Mouse (Mus musculus): ENCODE measurements around the gene Setdb1. TPM values are rescaled to one million over a fixed set of nuclear protein-coding genes. Genes with fewer than 3 reads are reported as not detected.

The Setdb1 gene
- 10.3 TPM for polyA plus RNA-seq (2015; fragmentation: Illumina TruSeq; extraction: RNeasy Lipid Tissue Mini Kit (QIAGEN cat#74804); ENCODE audit: insufficient read depth, low read depth, low replicate concordance)

DNA sequence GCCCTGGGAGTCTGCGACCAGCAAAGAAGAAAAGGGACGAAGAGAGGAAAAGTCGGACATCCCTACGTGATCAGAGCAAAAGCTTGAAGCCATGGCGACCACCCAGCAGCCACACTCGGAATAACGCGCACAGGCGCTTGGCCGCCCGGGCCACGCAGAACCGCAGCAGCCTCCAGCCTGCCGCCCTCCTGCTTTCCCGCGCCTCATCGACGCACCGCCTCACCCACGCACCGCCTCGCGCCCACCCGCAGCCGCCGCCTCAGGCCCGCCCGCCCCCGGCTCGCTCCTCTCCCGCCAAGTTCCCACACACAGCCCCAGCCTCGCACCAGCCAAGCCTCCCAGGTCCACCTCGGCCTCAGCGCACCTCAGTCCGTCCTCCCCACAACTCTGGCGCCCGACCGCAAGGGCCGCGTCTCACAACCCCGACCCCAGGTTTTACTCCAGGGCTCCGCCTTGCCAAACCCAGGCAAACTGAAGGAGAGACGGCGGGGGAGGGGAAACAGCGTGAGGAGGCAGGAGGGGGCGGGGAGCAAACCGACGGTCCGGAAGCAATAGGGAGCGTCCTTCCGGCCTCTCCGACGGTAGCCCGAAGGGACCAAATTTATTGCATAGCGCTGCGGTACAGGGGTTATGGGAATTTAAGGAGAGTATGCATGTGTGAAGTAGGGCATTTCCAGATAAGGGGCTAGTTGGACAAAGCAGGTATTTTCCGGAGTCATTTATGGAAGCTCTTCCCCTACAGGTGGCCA, at the start of gene Setdb1:
Gene Setdb1 (minus strand): TSS at position 502 of the 749 bp plus-strand sequence.

DNA sequence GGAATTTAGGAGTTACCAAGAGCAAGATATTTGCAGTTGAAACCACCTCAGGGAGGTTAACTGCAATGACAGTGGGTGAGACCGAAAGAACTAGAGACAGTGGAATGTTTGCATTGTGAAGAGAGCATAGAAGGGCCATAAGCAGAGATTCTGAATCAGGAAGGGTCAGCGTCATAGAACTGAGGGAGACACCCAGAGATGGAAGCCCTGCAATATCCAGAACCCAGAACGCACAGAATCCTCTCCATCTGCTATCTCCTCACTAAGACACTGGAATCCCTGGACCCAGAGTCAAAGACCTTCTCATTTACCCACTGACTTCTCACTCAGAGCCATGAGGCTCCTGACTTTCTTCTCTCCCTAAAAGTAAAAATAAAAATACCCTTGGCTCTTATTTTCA, 45.7 kb upstream of the Setdb1 start, which contains the start of gene 4930558C23Rik:
Gene 4930558C23Rik (minus strand): TSS at position 101 of the 400 bp plus-strand sequence.

DNA sequence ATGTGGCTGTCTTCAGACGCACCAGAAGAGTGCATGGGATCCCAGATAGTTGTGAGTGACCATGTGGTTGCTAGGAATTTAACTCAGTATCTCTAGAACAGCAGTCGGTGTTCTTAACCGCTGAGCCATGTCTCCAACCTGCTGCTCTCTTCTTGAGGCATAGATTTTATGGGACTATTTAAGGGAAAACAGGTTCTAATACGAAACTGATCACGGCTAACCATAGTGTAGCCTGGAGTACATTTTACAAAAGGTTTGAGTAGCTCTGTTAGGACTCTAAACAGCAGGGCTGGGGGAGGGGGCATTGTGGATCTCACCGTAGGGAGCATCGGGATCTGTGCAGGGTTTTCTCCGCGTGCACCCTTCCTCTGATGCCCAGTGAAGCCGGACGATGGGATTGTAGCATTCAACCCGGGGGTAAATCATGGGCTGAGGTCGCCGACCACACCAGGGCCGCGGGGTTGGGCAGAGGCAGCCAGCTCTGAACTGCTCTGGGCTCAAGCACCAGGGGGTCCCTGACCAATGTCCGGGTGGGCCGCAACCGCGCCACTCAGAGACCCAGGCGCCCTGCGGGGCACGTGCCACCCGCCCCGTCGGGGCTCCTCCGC, 42.4 kb downstream of the Setdb1 start, which contains the start of gene Cers2:
Gene Cers2 (plus strand): TSS at position 306 of the 608 bp plus-strand sequence.

DNA sequence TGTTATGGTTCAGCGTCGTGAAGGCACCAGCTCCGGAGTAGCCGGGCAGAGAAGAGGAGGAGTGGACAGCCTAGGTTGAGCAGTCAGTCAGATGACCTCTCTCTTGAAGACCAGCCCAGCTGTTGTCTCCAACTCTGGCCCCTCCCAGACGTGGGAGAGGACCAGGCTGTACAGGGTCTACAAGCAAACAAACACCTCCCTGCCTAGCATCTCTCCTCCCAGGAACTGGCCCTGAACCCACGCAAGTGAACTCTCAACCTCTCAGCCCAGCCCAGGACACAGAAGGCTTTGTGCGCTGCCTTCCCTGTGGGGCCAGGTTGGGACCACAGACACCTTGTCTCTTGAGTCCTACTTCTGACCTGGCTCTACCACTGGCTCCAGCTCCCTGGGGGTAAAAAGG, 49.9 kb downstream of the Setdb1 start, which contains the start of gene Anxa9:
Gene Anxa9 (minus strand): TSS at position 77 of the 400 bp plus-strand sequence.

DNA sequence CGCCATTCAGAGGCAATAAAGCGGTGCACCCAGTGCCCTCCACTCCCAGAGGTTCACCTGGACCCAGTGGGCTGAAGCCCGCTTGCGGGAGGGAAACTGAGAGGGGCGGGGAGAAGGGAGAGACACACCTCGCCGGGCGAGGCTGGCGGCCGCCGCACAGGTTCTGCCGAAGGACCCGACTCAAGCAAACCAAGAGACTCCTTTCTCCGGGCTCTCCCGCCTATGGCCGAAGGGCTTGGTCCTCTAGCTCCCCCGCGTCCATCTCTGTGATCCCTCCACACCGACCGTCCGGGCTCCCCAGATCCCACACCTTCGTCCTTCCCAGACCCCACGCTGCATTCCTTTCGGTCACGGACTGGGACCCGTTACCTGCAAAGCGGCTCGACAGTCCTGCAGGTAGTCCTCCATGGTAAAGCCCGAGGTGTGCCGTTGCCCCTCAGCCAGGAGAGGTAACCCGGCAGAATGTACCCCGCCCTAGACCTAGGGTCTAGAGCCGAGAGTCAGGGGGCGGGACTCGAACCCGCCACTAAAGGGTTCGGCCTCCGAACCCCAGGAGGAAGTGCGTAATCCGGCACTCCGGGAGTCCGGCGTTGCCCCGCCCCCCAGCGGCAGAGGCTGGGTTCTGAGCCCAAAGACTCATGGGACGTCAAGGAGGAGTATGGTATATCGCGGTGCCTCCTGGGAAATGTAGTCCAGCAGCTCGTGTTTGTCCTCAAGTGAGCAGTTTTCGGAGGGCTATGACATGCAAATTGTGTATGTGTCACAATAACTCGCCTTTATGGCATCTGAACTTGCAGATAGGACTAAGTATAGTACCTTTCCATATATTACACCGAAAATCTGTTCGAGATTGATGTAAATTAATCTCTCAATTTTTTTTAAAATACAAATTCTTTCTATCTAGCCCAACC, 75.5 kb downstream of the Setdb1 start, which contains the start of the genes Mindy1 and Prune1:
Gene Mindy1 (plus strand): TSS at position 130 of the 911 bp plus-strand sequence.
Gene Prune1 (minus strand): TSS at position 861 of the 911 bp plus-strand sequence.

Other genes with a start within 250 kb of the Setdb1 start
- 9.9 TPM for gene Vps72, start 246.2 kb downstream of the Setdb1 start, polyA plus RNA-seq (2015; fragmentation: Illumina TruSeq; extraction: RNeasy Lipid Tissue Mini Kit (QIAGEN cat#74804); ENCODE audit: insufficient read depth, low read depth, low replicate concordance)
- not detected for gene Tmod4, start 232.7 kb downstream of the Setdb1 start, polyA plus RNA-seq (2015; fragmentation: Illumina TruSeq; extraction: RNeasy Lipid Tissue Mini Kit (QIAGEN cat#74804); ENCODE audit: insufficient read depth, low read depth, low replicate concordance)
- 14.9 TPM for gene Scnm1, start 223.2 kb downstream of the Setdb1 start, polyA plus RNA-seq (2015; fragmentation: Illumina TruSeq; extraction: RNeasy Lipid Tissue Mini Kit (QIAGEN cat#74804); ENCODE audit: insufficient read depth, low read depth, low replicate concordance)
- 1.8 TPM for gene Lysmd1, start 223.1 kb downstream of the Setdb1 start, polyA plus RNA-seq (2015; fragmentation: Illumina TruSeq; extraction: RNeasy Lipid Tissue Mini Kit (QIAGEN cat#74804); ENCODE audit: insufficient read depth, low read depth, low replicate concordance)
- 2.8 TPM for gene Tnfaip8l2, start 214.8 kb downstream of the Setdb1 start, polyA plus RNA-seq (2015; fragmentation: Illumina TruSeq; extraction: RNeasy Lipid Tissue Mini Kit (QIAGEN cat#74804); ENCODE audit: insufficient read depth, low read depth, low replicate concordance)
- gene Sema6c, start 196.7 kb downstream of the Setdb1 start, polyA plus RNA-seq (2015; fragmentation: Illumina TruSeq; extraction: RNeasy Lipid Tissue Mini Kit (QIAGEN cat#74804); ENCODE audit: insufficient read depth, low read depth, low replicate concordance) = 4.6 TPM
- 5.2 TPM for gene Gabpb2, start 139.3 kb downstream of the Setdb1 start, polyA plus RNA-seq (2015; fragmentation: Illumina TruSeq; extraction: RNeasy Lipid Tissue Mini Kit (QIAGEN cat#74804); ENCODE audit: insufficient read depth, low read depth, low replicate concordance)
- 15.7 TPM for gene Cdc42se1, start 128.5 kb downstream of the Setdb1 start, polyA plus RNA-seq (2015; fragmentation: Illumina TruSeq; extraction: RNeasy Lipid Tissue Mini Kit (QIAGEN cat#74804); ENCODE audit: insufficient read depth, low read depth, low replicate concordance)
- 5.8 TPM for gene Mllt11, start 125.0 kb downstream of the Setdb1 start, polyA plus RNA-seq (2015; fragmentation: Illumina TruSeq; extraction: RNeasy Lipid Tissue Mini Kit (QIAGEN cat#74804); ENCODE audit: insufficient read depth, low read depth, low replicate concordance)
- not detected for gene Gm128, start 115.6 kb downstream of the Setdb1 start, polyA plus RNA-seq (2015; fragmentation: Illumina TruSeq; extraction: RNeasy Lipid Tissue Mini Kit (QIAGEN cat#74804); ENCODE audit: insufficient read depth, low read depth, low replicate concordance)
- not detected for gene Bnipl, start 106.0 kb downstream of the Setdb1 start, polyA plus RNA-seq (2015; fragmentation: Illumina TruSeq; extraction: RNeasy Lipid Tissue Mini Kit (QIAGEN cat#74804); ENCODE audit: insufficient read depth, low read depth, low replicate concordance)
- 27.6 TPM for gene Mindy1, start 75.9 kb downstream of the Setdb1 start, polyA plus RNA-seq (2015; fragmentation: Illumina TruSeq; extraction: RNeasy Lipid Tissue Mini Kit (QIAGEN cat#74804); ENCODE audit: insufficient read depth, low read depth, low replicate concordance)
- gene Prune1, start 75.1 kb downstream of the Setdb1 start, polyA plus RNA-seq (2015; fragmentation: Illumina TruSeq; extraction: RNeasy Lipid Tissue Mini Kit (QIAGEN cat#74804); ENCODE audit: insufficient read depth, low read depth, low replicate concordance) = 2.3 TPM
- gene Anxa9, start 50.0 kb downstream of the Setdb1 start, polyA plus RNA-seq (2015; fragmentation: Illumina TruSeq; extraction: RNeasy Lipid Tissue Mini Kit (QIAGEN cat#74804); ENCODE audit: insufficient read depth, low read depth, low replicate concordance) = 2.8 TPM
- gene Cers2, start 42.4 kb downstream of the Setdb1 start, polyA plus RNA-seq (2015; fragmentation: Illumina TruSeq; extraction: RNeasy Lipid Tissue Mini Kit (QIAGEN cat#74804); ENCODE audit: insufficient read depth, low read depth, low replicate concordance) = 33.2 TPM
- not detected for gene 4930558C23Rik, start 45.6 kb upstream of the Setdb1 start, polyA plus RNA-seq (2015; fragmentation: Illumina TruSeq; extraction: RNeasy Lipid Tissue Mini Kit (QIAGEN cat#74804); ENCODE audit: insufficient read depth, low read depth, low replicate concordance)
- gene Arnt, start 77.2 kb upstream of the Setdb1 start, polyA plus RNA-seq (2015; fragmentation: Illumina TruSeq; extraction: RNeasy Lipid Tissue Mini Kit (QIAGEN cat#74804); ENCODE audit: insufficient read depth, low read depth, low replicate concordance) = 9.4 TPM
- 3.1 TPM for gene Ctsk, start 142.1 kb upstream of the Setdb1 start, polyA plus RNA-seq (2015; fragmentation: Illumina TruSeq; extraction: RNeasy Lipid Tissue Mini Kit (QIAGEN cat#74804); ENCODE audit: insufficient read depth, low read depth, low replicate concordance)
- gene Ctss, start 169.6 kb upstream of the Setdb1 start, polyA plus RNA-seq (2015; fragmentation: Illumina TruSeq; extraction: RNeasy Lipid Tissue Mini Kit (QIAGEN cat#74804); ENCODE audit: insufficient read depth, low read depth, low replicate concordance) = 14.4 TPM
- gene Hormad1, start 202.5 kb upstream of the Setdb1 start, polyA plus RNA-seq (2015; fragmentation: Illumina TruSeq; extraction: RNeasy Lipid Tissue Mini Kit (QIAGEN cat#74804); ENCODE audit: insufficient read depth, low read depth, low replicate concordance) = not detected
- 10.5 TPM for gene Golph3l, start 231.7 kb upstream of the Setdb1 start, polyA plus RNA-seq (2015; fragmentation: Illumina TruSeq; extraction: RNeasy Lipid Tissue Mini Kit (QIAGEN cat#74804); ENCODE audit: insufficient read depth, low read depth, low replicate concordance)

All from pancreas, adult 10 weeks (tissue).